Mouse (Mus musculus): Measurements from ENCODE around the gene Mt3. TPM values are rescaled to one million over a fixed set of nuclear protein-coding genes. Genes with fewer than 3 reads are reported as not detected.
"Not testable (repeated sequence)": the region's sequence is repeated elsewhere in the genome, so short reads cannot be mapped to it uniquely, and the experiment has no call there.

The Mt3 gene
- total RNA-seq, 2 experiments from 2014 or later: 1,175 to 1,192 TPM

DNA sequence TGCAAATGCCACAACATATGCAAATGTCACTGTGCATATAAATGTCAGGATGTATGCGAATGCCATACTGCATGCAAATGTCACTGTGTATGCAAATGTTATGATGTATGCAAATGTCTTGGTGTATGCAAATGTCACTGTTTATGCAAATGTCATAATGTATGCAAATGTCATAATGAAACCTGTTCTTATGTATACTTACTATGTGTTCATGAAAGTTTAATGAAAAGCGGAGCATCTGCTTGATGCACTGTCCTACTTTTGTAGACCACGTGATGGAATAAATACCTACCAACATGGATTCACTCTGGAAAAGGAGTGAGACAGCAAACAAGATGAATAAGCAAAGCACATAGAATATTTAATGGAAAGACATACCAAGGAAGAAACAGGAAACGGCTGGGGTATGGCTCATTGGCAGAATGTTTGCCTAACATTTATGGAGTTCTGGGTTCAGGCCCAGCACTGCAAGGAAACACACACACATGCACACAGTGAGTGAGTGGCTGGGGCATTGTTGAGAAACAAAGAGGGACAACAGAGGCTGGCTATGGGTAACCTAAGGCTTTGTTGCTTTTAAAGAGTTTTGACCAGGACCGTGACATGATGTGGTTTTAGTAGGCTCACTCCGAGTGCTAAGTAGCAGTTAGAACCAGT, 23.1 kb upstream of the Mt3 start:
- DNase-seq (ENCODE audit: low spot score in 2 of 2): no peak
- H3K4me3 ChIP-seq: no peak overlapping the region
- TF ChIP-seq CTCF (conservative IDR thresholded peaks at IDR 0.05): no peak
- peak overlapping the region; percentile 76; the same call in 1 of the 2 replicates for H3K27ac ChIP-seq

DNA sequence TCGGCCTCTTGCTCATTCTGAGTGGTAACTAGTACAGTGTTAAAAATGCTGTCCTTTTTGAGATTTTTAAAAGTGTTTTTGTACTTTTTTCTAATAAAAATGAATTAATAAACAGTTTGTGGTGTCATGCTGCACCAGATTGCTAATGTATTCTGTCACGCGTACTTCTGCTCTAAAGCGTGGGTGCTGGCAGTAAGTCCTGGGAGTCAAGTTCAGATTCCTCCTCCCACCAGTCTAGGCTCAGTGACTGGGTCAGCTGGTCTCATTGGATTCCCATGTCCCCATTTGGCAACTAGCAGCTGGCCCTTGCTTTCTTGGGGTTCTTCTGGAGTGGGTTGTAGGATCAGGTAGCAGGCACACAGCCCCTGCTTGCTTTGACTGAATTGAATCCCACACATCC, 22.3 kb upstream of the Mt3 start:
- TF ChIP-seq CTCF (conservative IDR thresholded peaks at IDR 0.05): no peak
- DNase-seq (ENCODE audit: low spot score in 2 of 2): no peak
- H3K27ac ChIP-seq: peak overlapping the region; percentile 76

DNA sequence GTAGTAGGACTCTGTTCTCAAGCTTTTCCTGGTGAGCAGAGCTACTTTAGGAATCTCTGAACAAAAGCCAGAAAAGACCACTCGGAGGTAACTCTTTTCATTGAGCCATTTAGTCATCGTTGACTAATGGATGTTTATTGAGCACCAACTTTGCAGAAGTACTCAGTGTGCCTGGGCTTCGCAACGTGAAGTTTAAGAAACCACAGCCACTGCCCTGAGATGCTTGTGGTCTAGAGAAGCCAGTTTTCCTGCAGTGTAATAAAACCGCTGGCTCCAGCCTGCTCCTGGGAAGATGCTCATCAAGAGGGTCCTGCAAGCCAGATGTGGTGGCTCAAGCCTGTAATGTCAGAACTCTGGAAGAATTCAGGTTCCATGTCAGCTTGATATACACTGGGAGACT, 20.3 kb upstream of the Mt3 start:
- Histone ChIP-seq H3K27ac (no peak overlapping the region), H3K4me3 (no peak overlapping the region)
- no peak for TF ChIP-seq CTCF (conservative IDR thresholded peaks at IDR 0.05)
- no peak for DNase-seq (ENCODE audit: low spot score in 2 of 2)

More for the DNA sequence above, 22.3 kb upstream of the Mt3 start:
- H3K4me3 ChIP-seq: no peak overlapping the region

DNA sequence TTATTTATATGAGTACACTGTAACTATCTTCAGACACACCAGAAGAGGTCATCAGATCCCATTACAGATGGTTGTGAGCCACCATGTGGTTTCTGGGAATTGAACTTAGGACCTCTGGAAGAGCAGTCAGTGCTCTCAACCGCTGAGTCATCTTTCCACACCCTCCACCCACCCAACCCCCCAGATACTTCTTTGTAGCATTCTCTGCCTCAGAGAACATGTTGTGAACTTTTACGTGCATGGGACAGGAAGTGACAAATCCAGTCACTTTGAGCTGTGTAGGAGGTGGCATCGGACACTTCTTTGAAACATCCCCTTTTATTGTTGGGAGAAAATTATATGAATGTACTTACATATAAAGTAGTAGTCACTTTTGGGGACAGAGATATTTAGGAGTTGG, 17.8 kb upstream of the Mt3 start:
- DNase-seq (ENCODE audit: low spot score in 2 of 2); H3K27ac ChIP-seq; H3K4me3 ChIP-seq: not testable (repeated sequence)

DNA sequence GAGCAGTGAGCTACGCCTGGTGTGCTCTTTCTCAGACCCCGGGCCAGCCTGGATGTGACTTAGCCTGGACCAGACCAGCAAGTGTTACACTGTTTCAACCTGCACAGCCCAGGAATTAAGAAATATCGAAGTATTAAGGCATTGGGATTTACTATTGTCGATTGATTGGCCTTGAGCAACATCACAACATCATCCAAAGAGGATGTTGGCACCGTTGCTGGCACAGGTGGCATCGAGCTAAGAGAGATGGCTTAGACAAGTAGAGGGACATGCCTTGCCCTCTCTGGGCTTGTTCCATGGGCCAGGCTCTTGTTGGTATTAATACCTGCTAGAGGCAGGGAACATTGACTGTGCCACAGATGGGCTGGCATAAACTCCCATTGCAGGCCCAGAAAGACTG, 16.9 kb upstream of the Mt3 start:
- no peak overlapping the region for H3K4me3 ChIP-seq
- no peak for DNase-seq (ENCODE audit: low spot score in 2 of 2)
- no peak for TF ChIP-seq CTCF (conservative IDR thresholded peaks at IDR 0.05)
- H3K27ac ChIP-seq: no peak overlapping the region

DNA sequence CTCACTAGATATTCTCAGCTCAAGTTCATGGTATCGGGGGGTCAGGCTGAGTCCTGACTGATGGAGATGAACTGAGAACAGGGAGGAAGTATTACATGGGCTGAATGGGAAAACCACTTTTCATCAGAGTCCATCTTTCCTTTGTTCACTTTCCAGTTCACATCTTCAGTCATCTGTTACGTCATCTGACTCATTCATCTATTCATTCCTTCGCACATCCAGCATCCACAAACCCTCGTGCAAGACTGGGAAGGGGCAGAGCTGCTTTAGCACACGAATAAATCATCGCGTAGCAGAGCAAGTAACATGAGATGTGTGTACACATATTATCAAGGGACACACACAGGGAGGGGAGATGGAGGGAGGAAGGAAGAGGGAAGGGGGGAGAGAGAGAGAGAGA, 16.2 kb upstream of the Mt3 start:
- no peak for DNase-seq (ENCODE audit: low spot score in 2 of 2)
- Histone ChIP-seq H3K4me3 (no peak overlapping the region), H3K27ac (no peak overlapping the region)
- no peak for TF ChIP-seq CTCF (conservative IDR thresholded peaks at IDR 0.05)

DNA sequence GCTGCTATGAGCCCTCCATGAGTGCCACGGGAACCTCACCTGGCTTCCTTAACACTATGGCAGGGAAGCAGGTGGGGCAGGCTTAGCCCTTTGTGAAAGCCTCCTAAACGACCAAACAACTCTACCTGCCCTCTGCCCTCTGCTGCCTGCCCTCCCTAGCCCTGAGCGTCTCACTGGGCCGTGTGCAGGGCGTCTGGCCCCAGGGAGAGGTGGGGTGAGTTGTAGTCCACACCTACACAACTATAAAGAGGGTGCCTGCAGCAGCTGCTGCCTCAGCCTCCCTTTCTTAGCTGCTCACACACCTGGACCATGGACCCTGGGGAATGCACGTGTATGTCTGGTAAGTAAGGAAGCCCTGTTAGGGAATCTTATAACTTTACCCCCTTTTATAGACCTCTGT, 15.5 kb upstream of the Mt3 start, which contains the start of gene Mt4:
TSS of gene Mt4 (plus strand) at position 265 of the 400 bp plus-strand sequence.
- TF ChIP-seq CTCF (conservative IDR thresholded peaks at IDR 0.05): no peak
- Histone ChIP-seq H3K4me3 (no peak within 1 kb of the TSS), H3K27ac (no peak within 1 kb of the TSS)
- DNase-seq (ENCODE audit: low spot score in 2 of 2): no peak

DNA sequence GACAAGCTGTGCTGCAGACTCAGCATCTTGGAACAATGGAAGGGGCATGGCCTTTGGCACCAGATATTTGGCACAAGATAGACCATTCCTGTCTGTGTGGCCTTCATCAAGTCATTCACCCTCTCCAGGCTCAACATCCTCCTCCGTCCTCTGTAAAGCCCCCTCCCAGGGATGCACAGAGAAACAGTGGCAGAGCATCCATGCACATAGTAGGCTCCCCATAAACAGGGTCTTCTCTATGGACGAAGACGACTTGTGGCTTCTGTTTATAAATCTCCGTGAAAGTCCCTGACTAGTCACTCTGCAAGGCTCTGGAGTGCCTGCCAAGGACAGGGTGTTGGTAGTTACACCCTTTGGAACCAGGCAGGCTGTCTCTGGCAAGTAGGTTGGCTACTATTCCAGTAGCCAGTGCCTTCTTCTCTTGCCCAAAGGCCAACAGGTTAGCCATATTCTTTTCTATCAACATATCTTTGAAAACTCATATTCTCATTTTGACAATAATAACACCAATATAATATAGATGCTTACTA, 12.1 kb upstream of the Mt3 start:
- no peak overlapping the region for H3K4me3 ChIP-seq
- DNase-seq (ENCODE audit: low spot score in 2 of 2): no peak
- TF ChIP-seq CTCF (conservative IDR thresholded peaks at IDR 0.05): no peak
- H3K27ac ChIP-seq: no peak overlapping the region

DNA sequence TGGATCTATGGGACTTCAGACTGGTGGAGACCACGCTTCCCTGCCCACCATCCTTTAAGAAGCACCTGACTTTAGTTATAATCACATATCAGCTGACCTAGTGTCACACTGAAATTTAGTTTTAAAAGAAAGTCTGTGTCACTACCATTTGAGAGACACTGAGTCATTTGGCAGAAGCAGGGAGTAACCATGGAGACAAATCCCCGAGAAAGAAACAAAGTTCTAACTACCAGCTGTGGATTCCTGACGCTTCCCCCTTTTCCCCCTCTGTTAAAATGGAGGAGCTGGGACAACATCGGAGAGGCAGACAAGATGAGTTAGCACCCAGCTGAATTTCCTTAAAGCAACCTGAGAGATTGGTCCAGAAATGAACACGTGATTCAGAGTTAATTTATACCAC, 4.2 kb upstream of the Mt3 start:
- Histone ChIP-seq H3K27ac (peak overlapping the region; percentile 70), H3K4me3 (no peak overlapping the region)
- peak in 1 of 2 experiments; percentile 66 for DNase-seq (ENCODE audit: low spot score in 2 of 2)
- no peak for TF ChIP-seq CTCF (conservative IDR thresholded peaks at IDR 0.05)

DNA sequence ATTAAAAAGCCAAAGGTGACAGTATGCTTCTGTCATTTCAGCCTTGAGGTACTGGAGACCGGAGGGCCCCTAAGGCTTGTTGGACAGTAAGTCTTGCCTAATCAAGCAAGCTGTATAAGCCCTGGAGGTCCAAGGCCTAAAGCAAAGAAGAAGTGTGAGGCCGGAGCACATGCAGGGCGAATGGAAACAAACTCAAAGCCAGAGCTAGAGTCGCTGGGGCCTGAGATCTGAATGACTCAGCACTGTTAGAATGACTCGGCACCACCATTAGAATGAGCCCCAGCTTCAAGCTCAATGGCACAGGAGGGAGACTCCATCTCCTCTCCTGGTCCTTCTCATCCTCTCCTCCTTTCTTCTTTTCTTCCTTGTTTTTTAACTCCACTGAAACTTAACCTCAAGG, 1.5 kb upstream of the Mt3 start:
- DNase-seq (ENCODE audit: low spot score in 2 of 2): no peak
- TF ChIP-seq CTCF (conservative IDR thresholded peaks at IDR 0.05): no peak
- H3K4me3 ChIP-seq: no peak overlapping the region
- no peak overlapping the region for H3K27ac ChIP-seq

DNA sequence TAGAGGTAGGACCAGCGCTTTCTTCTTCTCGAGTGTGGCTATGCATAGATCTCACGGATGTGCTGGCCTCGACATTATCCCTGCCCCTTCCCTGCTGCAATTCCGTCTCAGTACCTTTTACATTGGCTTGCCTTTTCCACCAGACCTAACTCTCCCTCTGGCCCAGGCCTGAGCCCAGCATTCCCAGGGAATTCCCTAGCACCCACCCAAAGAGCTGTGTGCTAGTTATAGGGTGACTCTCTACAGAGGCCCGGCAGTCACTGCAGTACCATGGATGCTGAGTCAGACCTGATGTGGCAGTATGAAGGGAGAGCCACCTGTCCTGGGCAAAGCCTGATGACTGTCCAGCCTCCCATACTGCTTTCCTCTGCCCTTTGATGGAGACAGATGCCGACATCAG, 1.0 kb downstream of the Mt3 start:
- TF ChIP-seq CTCF (conservative IDR thresholded peaks at IDR 0.05): no peak
- Histone ChIP-seq H3K27ac (peak overlapping the region; percentile 100), H3K4me3 (peak overlapping the region; percentile 89)
- DNase-seq (ENCODE audit: low spot score in 2 of 2): no peak

DNA sequence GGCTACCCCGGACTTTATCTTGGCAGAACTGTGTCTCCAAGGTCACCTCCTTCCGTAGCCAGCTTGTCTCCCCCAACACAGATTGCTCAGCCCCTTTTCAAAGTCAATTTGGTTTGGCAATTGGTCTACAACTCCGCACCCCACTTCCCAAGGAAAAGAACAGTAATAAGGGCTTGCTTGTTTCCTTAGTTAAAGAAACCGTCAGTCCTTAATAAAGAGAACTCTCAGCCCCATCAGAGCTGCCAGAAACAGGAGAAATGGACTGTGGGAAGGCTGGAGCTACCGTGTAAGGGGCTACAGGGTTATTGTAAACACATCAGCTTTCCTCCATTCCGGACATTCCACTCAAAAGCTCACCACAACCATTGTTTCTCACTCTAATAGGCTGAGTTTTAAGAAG, 2.1 kb downstream of the Mt3 start:
- peak in 1 of 2 experiments; percentile 71 for DNase-seq (ENCODE audit: low spot score in 2 of 2)
- peak overlapping the region; percentile 100 for H3K27ac ChIP-seq
- no peak for TF ChIP-seq CTCF (conservative IDR thresholded peaks at IDR 0.05)
- peak overlapping the region; percentile 89 for H3K4me3 ChIP-seq

DNA sequence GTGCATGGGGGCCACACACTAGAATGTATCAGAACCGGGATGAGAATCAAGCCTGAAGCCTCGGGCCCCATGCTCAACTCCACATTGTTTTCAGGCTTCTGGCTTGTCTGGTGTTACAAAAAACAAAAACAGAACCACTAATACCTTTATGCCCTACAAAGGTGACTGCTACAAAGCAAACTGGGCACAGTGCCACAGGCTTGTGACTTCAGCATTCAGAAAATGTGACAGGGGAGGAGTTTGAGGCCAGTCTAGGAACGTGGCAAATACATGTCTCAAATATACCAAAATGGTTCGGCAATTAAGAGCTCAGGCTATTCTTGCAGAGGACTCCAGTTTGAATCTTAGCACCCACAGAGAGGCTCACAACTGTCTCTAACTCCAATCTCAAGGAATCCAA, 3.7 kb downstream of the Mt3 start:
- no peak for TF ChIP-seq CTCF (conservative IDR thresholded peaks at IDR 0.05)
- peak overlapping the region; percentile 53; the same call in 1 of the 2 replicates for H3K27ac ChIP-seq
- H3K4me3 ChIP-seq: no peak overlapping the region
- no peak for DNase-seq (ENCODE audit: low spot score in 2 of 2)

DNA sequence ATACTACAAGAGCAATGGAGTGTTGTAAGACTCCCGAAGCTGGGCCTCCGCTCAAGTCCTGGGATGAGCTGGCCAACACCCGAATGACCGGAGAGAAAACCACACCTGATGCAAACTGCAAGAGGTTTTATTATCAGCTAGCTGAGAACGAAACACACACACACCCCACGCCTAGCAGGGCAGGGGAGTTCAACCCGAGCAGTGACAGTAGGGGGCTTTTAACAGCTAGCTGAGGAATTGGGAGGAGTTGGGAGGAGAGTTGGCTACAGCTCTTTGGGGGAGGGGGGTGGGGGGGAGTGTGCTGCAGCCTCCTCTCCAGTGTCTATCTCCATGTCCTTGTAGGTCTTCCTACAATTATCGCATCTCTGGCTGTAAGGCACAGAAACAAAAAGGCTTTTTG, 13.4 kb downstream of the Mt3 start:
- not testable (repeated sequence) for DNase-seq (ENCODE audit: low spot score in 2 of 2)

More for the DNA sequence above, 13.4 kb downstream of the Mt3 start:
- H3K27ac ChIP-seq, H3K4me3 ChIP-seq: not testable (repeated sequence)
